ENCODE assay signal across 10 mouse cellular contexts in the genomic region with DNA sequence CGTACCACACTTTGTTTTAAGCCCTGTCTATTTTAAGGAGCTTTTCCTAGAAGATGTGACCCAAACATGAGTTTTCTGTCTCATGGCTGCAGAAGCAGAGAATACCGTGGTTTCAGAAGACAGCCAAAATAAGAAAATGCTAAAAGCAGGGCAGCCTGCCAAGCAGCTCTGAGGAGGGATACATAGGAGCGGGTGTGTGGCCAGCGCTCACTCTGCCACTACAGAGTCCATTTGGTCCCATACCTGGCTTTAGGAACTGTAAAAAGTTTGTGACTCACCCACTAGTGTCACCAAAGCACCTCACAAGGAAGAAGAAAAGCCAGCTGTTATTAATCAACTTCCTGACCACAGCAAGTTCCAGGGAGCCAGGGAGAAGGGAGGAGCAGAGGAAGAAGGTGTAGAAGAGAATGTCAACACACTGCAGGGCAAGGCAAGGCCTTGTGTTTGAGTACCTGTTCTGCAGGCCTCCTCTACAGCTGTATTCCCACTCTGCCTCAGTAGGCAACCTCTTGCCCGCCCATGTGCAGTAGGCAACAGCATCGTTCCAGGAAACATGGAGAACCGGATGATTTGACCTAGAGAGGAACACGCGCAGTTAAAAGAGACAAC. TPM values are rescaled to one million over a fixed set of nuclear protein-coding genes. Genes with fewer than 3 reads are reported as not detected.
DNase-seq lines count a peak whose midpoint lies in the region; ATAC-seq and TF ChIP-seq lines count a peak whose summit lies in the region.
"Had no signal": no experiment of that assay in that cellular context is flagged by ENCODE, and none has a peak within 500 bp of the region (broad histone marks: within the 10 kb centered on the region; RNA-seq: fewer than 3 reads in every experiment).

No protein-coding gene starts in this region.

- H3K27me3 ChIP-seq in lung, embryonic 15.5 days = no peaks in the 10 kb centered on the region
- H3K27me3 ChIP-seq in lung, postnatal 0 days (replicated peaks; ENCODE audit: insufficient read depth, low read length) = no peaks in the 10 kb centered on the region
- H3K27me3 ChIP-seq in embryonic facial prominence, embryonic 15.5 days = no peaks in the 10 kb centered on the region
- H3K27me3 ChIP-seq in forebrain, embryonic 15.5 days = no peaks in the 10 kb centered on the region
- H3K27me3 ChIP-seq in neural tube, embryonic 15.5 days (replicated peaks) = no peaks in the 10 kb centered on the region
- H3K27me3 ChIP-seq: limb, embryonic 13.5 days had no signal

- 83% methylated on average over 9 of the region's 9 CpGs for WGBS in lung, embryonic 15.5 days
- 82% methylated on average over 9 of the region's 9 CpGs for WGBS in lung, postnatal 0 days
- WGBS in embryonic facial prominence, embryonic 15.5 days = 69% methylated on average over 9 of the region's 9 CpGs
- whole genome bisulfite sequencing in forebrain, embryonic 15.5 days = 88% methylated on average over 9 of the region's 9 CpGs
- WGBS in neural tube, embryonic 15.5 days = 94% methylated on average over 9 of the region's 9 CpGs

- H3K9ac ChIP-seq in lung, embryonic 15.5 days = no peak overlapping the region
- H3K9ac ChIP-seq in lung, postnatal 0 days (replicated peaks; ENCODE audit: low read depth) = no peak overlapping the region
- no peak overlapping the region for H3K9ac ChIP-seq in embryonic facial prominence, embryonic 15.5 days
- H3K9ac ChIP-seq in forebrain, embryonic 15.5 days (replicated peaks) = no peak overlapping the region
- H3K9ac ChIP-seq in neural tube, embryonic 15.5 days (replicated peaks) = no peak overlapping the region
- H3K9ac ChIP-seq: limb, embryonic 13.5 days had no signal

- H3K27ac ChIP-seq in lung, embryonic 15.5 days = peak overlapping the region; percentile 26; the same call in 1 of the 2 replicates
- H3K27ac ChIP-seq in lung, postnatal 0 days (ENCODE audit: low read length) = no peak overlapping the region
- H3K27ac ChIP-seq in embryonic facial prominence, embryonic 15.5 days (replicated peaks) = peak overlapping the region; percentile 65
- H3K27ac ChIP-seq in forebrain, embryonic 15.5 days (replicated peaks) = no peak overlapping the region
- no peak overlapping the region for H3K27ac ChIP-seq in neural tube, embryonic 15.5 days (replicated peaks)
- H3K27ac ChIP-seq: limb, embryonic 13.5 days had no signal

- no peak for TF ChIP-seq EP300 in lung, postnatal 0 days (IDR thresholded peaks at IDR 0.05)

- no peak overlapping the region for H3K4me2 ChIP-seq in lung, embryonic 15.5 days
- no peak overlapping the region for H3K4me2 ChIP-seq in lung, postnatal 0 days (replicated peaks; ENCODE audit: low read depth, low read length)
- H3K4me2 ChIP-seq in embryonic facial prominence, embryonic 15.5 days (replicated peaks) = no peak overlapping the region
- no peak overlapping the region for H3K4me2 ChIP-seq in forebrain, embryonic 15.5 days (replicated peaks)
- H3K4me2 ChIP-seq in neural tube, embryonic 15.5 days = no peak overlapping the region
- H3K4me2 ChIP-seq: limb, embryonic 13.5 days had no signal

- DNase-seq in lung, postnatal 0 days (ENCODE audit: low spot score) = no peak
- DNase-seq in heart, postnatal 14 days = peak; percentile 15 to 29
- DNase-seq in right cerebral cortex, adult 2 months (ENCODE audit: low spot score in 2 of 2) = peak; percentile 61 to 62
- DNase-seq in yolk sac, embryonic 10.5 days (ENCODE audit: low spot score) = no peak
- DNase-seq: midbrain, embryonic 14.5 days had no signal

- no peaks in the 10 kb centered on the region for H3K36me3 ChIP-seq in lung, embryonic 15.5 days
- H3K36me3 ChIP-seq in lung, postnatal 0 days (ENCODE audit: insufficient read depth, low read length) = no peaks in the 10 kb centered on the region
- no peaks in the 10 kb centered on the region for H3K36me3 ChIP-seq in embryonic facial prominence, embryonic 15.5 days
- no peaks in the 10 kb centered on the region for H3K36me3 ChIP-seq in forebrain, embryonic 15.5 days
- H3K36me3 ChIP-seq in neural tube, embryonic 15.5 days = peaks cover 5% of the 10 kb centered on the region

- no peak overlapping the region for H3K4me3 ChIP-seq in lung, embryonic 15.5 days
- no peak overlapping the region for H3K4me3 ChIP-seq in lung, postnatal 0 days (ENCODE audit: low read depth, low read length)
- no peak overlapping the region for H3K4me3 ChIP-seq in embryonic facial prominence, embryonic 15.5 days (replicated peaks)
- H3K4me3 ChIP-seq in forebrain, embryonic 15.5 days = no peak overlapping the region
- no peak overlapping the region for H3K4me3 ChIP-seq in neural tube, embryonic 15.5 days (replicated peaks)
- H3K4me3 ChIP-seq: limb, embryonic 13.5 days had no signal

- no peak for ATAC-seq in lung, embryonic 15.5 days (ENCODE audit: borderline replicate concordance, extremely low read depth, low FRiP score, low TSS enrichment)
- no peak; the same call in 1 of the 2 replicates for ATAC-seq in lung, postnatal 0 days
- peak; percentile 43; the same call in 1 of the 2 replicates for ATAC-seq in embryonic facial prominence, embryonic 15.5 days (ENCODE audit: insufficient number of reproducible peaks, low FRiP score, low TSS enrichment, low read depth)
- ATAC-seq in forebrain, embryonic 15.5 days (replicated peaks) = no peak
- no peak for ATAC-seq in neural tube, embryonic 15.5 days (ENCODE audit: low FRiP score)

- TF ChIP-seq CTCF in lung, postnatal 0 days (IDR thresholded peaks at IDR 0.05) = no peak

- intact Hi-C loops in heart, postnatal 14 days (cut with DNase I) = no loop called here

- no peaks in the 10 kb centered on the region for H3K4me1 ChIP-seq in lung, embryonic 15.5 days
- no peaks in the 10 kb centered on the region for H3K4me1 ChIP-seq in lung, postnatal 0 days (ENCODE audit: insufficient read depth, low read depth, low read length)
- H3K4me1 ChIP-seq in embryonic facial prominence, embryonic 15.5 days = peaks cover 10% of the 10 kb centered on the region; the same call in 1 of the 2 replicates
- H3K4me1 ChIP-seq in forebrain, embryonic 15.5 days = no peaks in the 10 kb centered on the region
- H3K4me1 ChIP-seq in neural tube, embryonic 15.5 days = no peaks in the 10 kb centered on the region
- H3K4me1 ChIP-seq: limb, embryonic 13.5 days had no signal

- H3K9me3 ChIP-seq in lung, embryonic 15.5 days = no peaks in the 10 kb centered on the region
- no peaks in the 10 kb centered on the region for H3K9me3 ChIP-seq in lung, postnatal 0 days (ENCODE audit: low read length)
- no peaks in the 10 kb centered on the region for H3K9me3 ChIP-seq in embryonic facial prominence, embryonic 15.5 days (replicated peaks)
- H3K9me3 ChIP-seq in forebrain, embryonic 15.5 days = no peaks in the 10 kb centered on the region
- H3K9me3 ChIP-seq in neural tube, embryonic 15.5 days (replicated peaks) = no peaks in the 10 kb centered on the region
- H3K9me3 ChIP-seq: limb, embryonic 13.5 days had no signal

RNA-seq across cellular contexts. Expression of gene Sumf1, which starts 32.6 kb away (rescaled TPM):
- 29.7 and 30.0 TPM in 2 replicates for polyA plus RNA-seq in lung, embryonic 15.5 days (2015; fragmentation: Nextera tagmentation; extraction: Ambion mirVana)
- 33.4 and 33.9 TPM in 2 replicates for polyA plus RNA-seq in lung, postnatal 0 days (2015; fragmentation: Nextera tagmentation; extraction: Ambion mirVana)
- 24.7 and 28.7 TPM in 2 replicates for polyA plus RNA-seq in embryonic facial prominence, embryonic 15.5 days (2015; fragmentation: Nextera tagmentation; extraction: Ambion mirVana)
- 10 to 100 TPM; 15.7 to 17.1 TPM for total RNA-seq in heart, postnatal 14 days (2021)
- polyA plus RNA-seq in forebrain, embryonic 15.5 days (2015; fragmentation: Nextera tagmentation; extraction: Ambion mirVana) = 12.3 and 13.0 TPM in 2 replicates
- polyA plus RNA-seq in neural tube, embryonic 15.5 days (2015; fragmentation: Nextera tagmentation; extraction: Ambion mirVana) = 11.6 and 13.5 TPM in 2 replicates

Comparison
In these comparisons a context has a peak if more than half of its experiments do, and no peak if none do; other contexts are left out.
1. H3K27ac ChIP-seq: peak in lung, embryonic 15.5 days (single experiment) and embryonic facial prominence, embryonic 15.5 days (single experiment); none in lung, postnatal 0 days (single experiment), forebrain, embryonic 15.5 days (single experiment) and neural tube, embryonic 15.5 days (single experiment).
2. DNase-seq: peak in heart, postnatal 14 days (2 of 2) and right cerebral cortex, adult 2 months (2 of 2); none in lung, postnatal 0 days (single experiment) and yolk sac, embryonic 10.5 days (single experiment).